Mouse (Mus musculus) erythroblast, embryonic 14.5 days (primary cell): ENCODE data around the gene Ttc19. TPM values are rescaled to one million over a fixed set of nuclear protein-coding genes. Genes with fewer than 3 reads are reported as not detected.
"Not testable (repeated sequence)": the region's sequence is repeated elsewhere in the genome, so short reads cannot be mapped to it uniquely, and the experiment has no call there.

ENCODE experiments used
- H3K27me3 ChIP-seq: 2 replicates; pipeline ENCODE4 v1.6.1; 2012; ENCODE audit warnings: inconsistent platforms; ENCODE audit not compliant: control insufficient read depth
- H3K36me3 ChIP-seq: 2 replicates; pipeline ENCODE4 v1.6.1; 2012; ENCODE audit warnings: mild to moderate bottlenecking, inconsistent platforms; ENCODE audit not compliant: control insufficient read depth
- H3K4me1 ChIP-seq: 2 replicates; pipeline ENCODE4 v1.6.1; 2012; ENCODE audit warnings: inconsistent platforms; ENCODE audit not compliant: control insufficient read depth
- H3K4me3 ChIP-seq: replicated peaks from 2 replicates; pipeline ENCODE3; 2012; ENCODE audit warnings: moderate library complexity, mild to moderate bottlenecking, inconsistent platforms
- H3K9me3 ChIP-seq: 2 replicates; pipeline ENCODE4 v1.6.1; 2012; ENCODE audit warnings: low read length, inconsistent platforms, mixed read lengths; ENCODE audit not compliant: control insufficient read depth
- GATA1 ChIP-seq: IDR thresholded peaks from 2 replicates; pipeline ENCODE4 v1.6.1; 2012; ENCODE audit warnings: low read length, inconsistent platforms, mixed read lengths
- TAL1 ChIP-seq: IDR thresholded peaks from 3 replicates; pipeline ENCODE4 v1.6.1; 2012; ENCODE audit warnings: low read length, inconsistent platforms, mixed read lengths
- polyA plus RNA-seq: library from polyadenylated mRNA; stranded (reverse); fragments of >175 nt; gene quantifications from 2 replicates; pipeline ENCODE4 v1.2.3, GENCODE M21; 2012

Ttc19 gene
- polyA plus RNA-seq, 1 experiment = 0.10 TPM

DNA sequence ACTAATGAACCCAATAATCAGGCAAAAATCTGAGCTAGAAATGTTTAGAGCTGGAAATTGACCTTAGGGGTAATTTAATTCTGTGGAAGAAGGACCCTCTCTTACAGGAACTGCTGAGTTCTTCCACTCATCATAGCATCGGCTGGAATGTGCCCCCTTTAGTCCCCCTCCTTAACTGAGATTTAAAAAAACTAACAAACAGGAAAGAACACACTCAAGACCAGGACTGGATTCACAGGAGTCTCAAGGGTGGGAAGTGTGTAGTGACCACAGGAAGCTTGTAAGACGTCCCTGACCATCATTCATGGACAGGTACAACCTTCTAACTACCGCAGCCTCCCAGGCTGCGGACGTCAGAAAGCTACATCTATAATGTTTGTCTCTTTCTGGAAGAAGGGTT lies 10.4 kb upstream of the Ttc19 start:
- no peaks in the 10 kb centered on the region for H3K4me1 ChIP-seq
- H3K4me3 ChIP-seq = no peak overlapping the region
- H3K9me3 ChIP-seq = no peaks in the 10 kb centered on the region
- TF ChIP-seq GATA1 (no peak), TAL1 (no peak)
- H3K27me3 ChIP-seq = no peaks in the 10 kb centered on the region
- no peaks in the 10 kb centered on the region; the same call in none of the 2 replicates for H3K36me3 ChIP-seq

DNA sequence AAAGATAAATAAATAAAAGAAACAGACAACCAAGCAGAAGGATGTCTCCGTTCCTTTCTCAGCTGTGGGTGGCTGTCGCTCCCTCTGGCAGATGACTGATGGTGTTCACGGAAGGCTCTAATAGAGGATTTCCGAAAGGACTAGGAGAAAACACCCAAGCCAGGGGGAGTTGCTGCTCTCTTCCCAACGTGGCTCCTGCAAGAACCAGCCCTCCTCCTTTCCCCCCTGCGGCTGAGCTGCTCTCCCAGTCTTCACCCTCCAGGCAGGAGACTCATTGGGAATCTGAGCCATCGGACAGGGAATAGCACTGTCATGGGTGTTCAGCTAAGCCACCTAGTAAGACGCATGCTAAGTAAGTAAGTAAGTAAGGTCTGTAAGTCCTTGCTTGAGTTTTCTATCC lies 4.2 kb upstream of the Ttc19 start:
- TF ChIP-seq TAL1 = no peak
- no peak for TF ChIP-seq GATA1
- Histone ChIP-seq H3K36me3 (no peaks in the 10 kb centered on the region), H3K4me3 (no peak overlapping the region), H3K27me3 (no peaks in the 10 kb centered on the region), H3K4me1 (peaks cover 34% of the 10 kb centered on the region), H3K9me3 (no peaks in the 10 kb centered on the region)

GRCm38 (mm10) chr11:62278027-62278426 lies 3.2 kb upstream of the Ttc19 start:
- Histone ChIP-seq H3K4me3 (peak overlapping the region; percentile 17), H3K36me3 (peaks cover 3% of the 10 kb centered on the region; the same call in 1 of the 2 replicates), H3K9me3 (no peaks in the 10 kb centered on the region), H3K4me1 (peaks cover 36% of the 10 kb centered on the region), H3K27me3 (no peaks in the 10 kb centered on the region)
- TF ChIP-seq GATA1 = peak; percentile 37; the same call in 1 of the 2 replicates
- peak; percentile 42; the same call in 1 of the 3 replicates for TF ChIP-seq TAL1

DNA sequence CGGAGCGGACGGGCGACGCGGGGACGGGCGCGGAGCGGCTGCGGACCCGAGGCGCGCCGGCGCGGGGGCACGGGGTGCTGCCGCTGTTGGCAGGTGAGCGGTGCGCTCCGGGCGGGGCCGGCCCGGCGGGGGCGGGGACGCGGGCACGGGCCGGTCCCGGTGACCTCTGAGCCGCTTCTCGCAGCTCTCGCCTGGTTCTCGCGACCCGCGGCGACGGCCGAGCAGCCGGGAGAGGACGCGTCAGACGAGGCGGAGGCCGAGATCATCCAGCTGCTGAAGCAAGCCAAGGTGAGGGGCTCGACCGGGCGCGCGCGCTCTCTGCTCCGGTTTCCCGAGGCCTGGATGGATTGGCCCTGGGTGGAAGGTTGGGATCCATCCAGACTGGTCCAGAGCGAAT lies 326 bp downstream of the Ttc19 start:
- peak overlapping the region; percentile 88 for H3K4me3 ChIP-seq
- peaks cover 36% of the 10 kb centered on the region for H3K4me1 ChIP-seq
- no peak for TF ChIP-seq TAL1
- TF ChIP-seq GATA1 = no peak
- H3K27me3 ChIP-seq = no peaks in the 10 kb centered on the region
- H3K9me3 ChIP-seq = no peaks in the 10 kb centered on the region
- peaks cover 25% of the 10 kb centered on the region for H3K36me3 ChIP-seq

GRCm38 (mm10) chr11:62284020-62284419 lies 2.7 kb downstream of the Ttc19 start:
- Histone ChIP-seq H3K36me3 (peaks cover 36% of the 10 kb centered on the region), H3K4me1 (peaks cover 20% of the 10 kb centered on the region)
- H3K9me3 ChIP-seq, H3K4me3 ChIP-seq, H3K27me3 ChIP-seq: not testable (repeated sequence)

DNA sequence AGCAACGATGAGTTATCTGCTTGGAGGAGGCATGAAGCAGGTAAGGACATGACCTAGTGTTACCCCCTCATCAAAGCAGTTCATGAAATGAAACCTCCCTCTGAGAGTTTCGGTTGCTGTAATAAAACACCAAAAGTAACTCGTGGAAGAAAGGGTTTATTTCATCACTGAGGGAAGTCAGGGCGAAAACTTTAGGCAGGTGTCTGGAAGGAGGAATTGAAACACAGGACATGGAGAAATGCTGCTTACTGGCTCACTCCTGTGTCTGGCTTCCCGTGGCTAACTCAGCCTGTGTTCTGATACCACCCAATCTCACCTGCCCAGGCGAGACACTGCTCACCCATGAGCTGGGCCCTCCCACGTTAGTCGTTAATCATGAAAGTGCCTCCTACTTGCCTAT lies 3.7 kb downstream of the Ttc19 start:
- Histone ChIP-seq H3K4me3 (no peak overlapping the region), H3K27me3 (no peaks in the 10 kb centered on the region), H3K36me3 (peaks cover 38% of the 10 kb centered on the region), H3K4me1 (peaks cover 16% of the 10 kb centered on the region), H3K9me3 (no peaks in the 10 kb centered on the region)
- TF ChIP-seq TAL1 (no peak), GATA1 (no peak)

- Histone ChIP-seq H3K27me3 (no peaks in the 10 kb centered on the region), H3K36me3 (peaks cover 37% of the 10 kb centered on the region), H3K9me3 (no peaks in the 10 kb centered on the region), H3K4me1 (no peaks in the 10 kb centered on the region; the same call in 1 of the 2 replicates), H3K4me3 (no peak overlapping the region)
- TF ChIP-seq GATA1 (no peak), TAL1 (no peak)
Measured at GRCm38 (mm10) chr11:62287700-62288099, 6.4 kb downstream of the Ttc19 start.

- TF ChIP-seq GATA1 (no peak), TAL1 (no peak)
- peaks cover 16% of the 10 kb centered on the region for H3K36me3 ChIP-seq
- no peaks in the 10 kb centered on the region for H3K27me3 ChIP-seq
- H3K9me3 ChIP-seq = no peaks in the 10 kb centered on the region
- no peak overlapping the region for H3K4me3 ChIP-seq
- no peaks in the 10 kb centered on the region for H3K4me1 ChIP-seq
Measured at GRCm38 (mm10) chr11:62294121-62294520, 12.8 kb downstream of the Ttc19 start.

- TF ChIP-seq GATA1 = no peak
- no peak for TF ChIP-seq TAL1
- H3K36me3 ChIP-seq = peaks cover 18% of the 10 kb centered on the region
- no peaks in the 10 kb centered on the region for H3K27me3 ChIP-seq
- H3K9me3 ChIP-seq = no peaks in the 10 kb centered on the region
- H3K4me3 ChIP-seq = no peak overlapping the region
- H3K4me1 ChIP-seq = no peaks in the 10 kb centered on the region
Measured at GRCm38 (mm10) chr11:62298883-62299282, 17.6 kb downstream of the Ttc19 start.

DNA sequence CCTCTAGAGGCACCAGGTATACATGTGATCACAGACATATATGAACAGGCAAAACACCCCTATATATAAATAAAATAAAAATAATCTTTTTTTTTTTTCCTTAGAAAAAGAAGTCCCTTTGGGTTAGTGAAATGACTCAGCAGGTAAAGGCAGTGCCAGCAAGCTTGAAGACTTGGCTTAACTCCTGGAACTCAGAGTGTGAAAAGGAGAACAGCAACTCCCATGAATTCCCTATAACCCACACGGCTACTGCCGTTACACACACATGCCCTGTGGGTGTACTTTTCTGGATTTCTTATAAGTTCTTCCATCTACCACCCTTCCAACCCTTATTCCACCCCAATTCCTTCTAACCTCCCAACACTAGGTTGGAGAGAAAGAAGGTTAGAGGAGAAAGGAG lies 24.6 kb downstream of the Ttc19 start:
- peaks cover 16% of the 10 kb centered on the region for H3K36me3 ChIP-seq
- H3K9me3 ChIP-seq = no peaks in the 10 kb centered on the region
- no peak overlapping the region for H3K4me3 ChIP-seq
- no peak for TF ChIP-seq TAL1
- TF ChIP-seq GATA1 = no peak
- no peaks in the 10 kb centered on the region for H3K27me3 ChIP-seq
- H3K4me1 ChIP-seq = no peaks in the 10 kb centered on the region
